Mouse (Mus musculus) B cell, adult 2 months (primary cell): ENCODE results near the gene Gm17428.
"Not testable (repeated sequence)": the region's sequence is repeated elsewhere in the genome, so short reads cannot be mapped to it uniquely, and the experiment has no call there.

Source experiments
- DNase-seq, 2 experiments: peaks; one replicate each; pipeline ENCODE4 v3.0.0; 2022

The Gm17428 gene

DNA sequence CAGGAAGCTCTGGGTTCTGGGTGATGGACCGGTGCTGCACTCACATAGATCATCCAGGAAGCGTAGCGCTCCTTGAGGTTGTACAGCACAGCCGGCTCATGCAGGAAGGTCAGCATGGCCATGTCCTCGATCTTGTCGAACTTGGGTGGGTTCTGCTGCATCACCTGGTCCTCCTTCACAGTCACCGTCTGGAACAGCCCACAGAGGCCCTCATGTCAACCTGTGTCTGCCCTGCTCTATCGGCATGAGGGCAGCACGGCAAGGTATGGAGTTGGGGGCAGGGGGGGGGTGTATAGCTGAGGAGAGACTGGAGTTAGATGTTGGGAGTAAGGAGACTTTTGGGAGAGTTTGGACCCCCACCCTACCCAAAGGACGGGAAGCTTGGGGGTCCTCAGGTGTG is 15.5 kb downstream of the Gm17428 start:
- no peak for DNase-seq

- DNase-seq: no peak
Observed at GRCm38 (mm10) chr14:54993636-54994035, 16.9 kb downstream of the Gm17428 start.

DNA sequence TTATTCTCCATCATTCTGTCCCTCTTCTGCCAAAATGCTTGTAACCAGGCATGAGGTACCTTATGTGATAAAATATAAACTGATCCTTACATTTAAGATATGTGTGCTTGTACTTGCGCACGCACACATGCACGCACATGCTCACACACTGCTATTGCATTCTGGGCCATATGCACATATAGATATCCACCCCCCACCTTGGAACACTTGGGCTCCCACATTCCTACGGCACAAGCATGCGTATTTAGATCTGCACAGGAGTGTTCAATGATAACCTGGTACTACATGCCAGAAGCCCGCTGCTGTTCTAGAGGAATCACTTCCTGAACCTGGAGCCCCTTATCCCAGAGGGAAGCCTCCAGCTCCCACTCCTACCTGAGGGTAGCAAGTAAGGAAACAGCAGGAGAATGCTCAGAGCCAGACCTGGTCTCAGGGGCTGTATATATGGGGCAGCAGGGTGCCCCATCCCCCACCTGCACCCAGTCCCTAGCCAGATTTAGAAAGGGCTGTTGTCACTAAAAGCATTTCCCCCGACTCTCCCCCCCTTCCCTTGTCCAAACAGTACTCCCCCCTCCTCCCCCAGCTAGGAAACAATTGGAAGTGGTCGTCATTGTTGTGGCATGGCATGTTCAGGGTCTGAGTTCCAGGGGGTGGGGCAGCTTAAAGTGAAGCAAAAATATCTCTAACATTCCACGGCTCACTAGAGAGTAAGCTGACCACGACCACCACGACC is 17.6 kb downstream of the Gm17428 start, which contains the start of gene Myh7:
TSS of gene Myh7 (minus strand) at position 491 of the 733 bp plus-strand sequence.
- DNase-seq: no peak

DNA sequence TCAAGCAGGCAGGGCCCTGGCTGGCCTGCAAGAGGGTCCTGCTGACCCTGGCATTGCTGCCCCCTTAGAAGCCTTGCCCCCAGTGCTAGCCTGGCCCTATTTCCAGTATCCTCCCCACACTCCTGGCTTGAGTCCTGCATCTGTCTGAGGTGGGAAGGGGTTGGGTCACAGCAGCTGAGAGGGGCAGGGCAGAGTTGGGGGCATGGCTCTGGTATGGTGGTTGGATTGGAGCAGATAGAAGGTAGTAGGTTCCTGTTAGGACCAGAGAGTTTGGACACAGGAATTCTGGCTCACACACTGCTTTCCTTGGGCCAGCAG is 18.1 kb downstream of the Gm17428 start:
- no peak for DNase-seq

DNA sequence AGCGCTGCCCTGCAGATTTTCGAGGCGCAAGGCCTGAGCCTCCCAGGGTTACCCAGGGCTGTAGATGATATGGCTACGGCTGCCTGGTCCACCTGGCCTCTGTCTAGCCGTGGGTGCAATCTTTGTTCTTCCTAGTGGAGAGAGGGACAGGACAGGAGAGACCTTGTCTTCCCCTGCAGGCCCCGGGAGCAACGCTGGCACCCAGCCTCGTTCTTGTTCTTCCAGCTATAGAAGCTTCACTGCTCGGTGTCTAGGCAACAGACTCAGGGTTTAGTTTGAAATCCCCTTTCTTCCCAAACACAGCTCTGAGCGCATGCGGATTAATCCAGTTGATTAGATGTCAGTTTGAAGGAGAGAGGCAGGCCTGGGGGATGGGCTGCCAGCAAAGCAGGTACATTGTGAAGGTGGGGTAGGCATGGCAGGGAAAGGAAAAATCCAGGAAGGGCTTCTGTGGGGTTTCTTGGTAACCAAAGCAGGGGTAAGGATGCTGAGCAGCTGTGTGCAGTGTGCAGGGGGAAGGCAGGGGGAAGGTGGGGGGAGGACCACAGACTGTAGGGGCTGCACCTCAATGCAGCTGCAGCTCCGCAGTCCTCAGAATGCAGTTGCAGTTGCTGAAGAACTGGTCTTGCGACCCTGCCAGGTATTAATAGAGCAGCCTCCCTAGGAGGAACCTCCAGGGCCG is 18.9 kb downstream of the Gm17428 start:
- no peak for DNase-seq

GRCm38 (mm10) chr14:54996793-54997192 is 20.1 kb downstream of the Gm17428 start:
- DNase-seq: no peak

DNA sequence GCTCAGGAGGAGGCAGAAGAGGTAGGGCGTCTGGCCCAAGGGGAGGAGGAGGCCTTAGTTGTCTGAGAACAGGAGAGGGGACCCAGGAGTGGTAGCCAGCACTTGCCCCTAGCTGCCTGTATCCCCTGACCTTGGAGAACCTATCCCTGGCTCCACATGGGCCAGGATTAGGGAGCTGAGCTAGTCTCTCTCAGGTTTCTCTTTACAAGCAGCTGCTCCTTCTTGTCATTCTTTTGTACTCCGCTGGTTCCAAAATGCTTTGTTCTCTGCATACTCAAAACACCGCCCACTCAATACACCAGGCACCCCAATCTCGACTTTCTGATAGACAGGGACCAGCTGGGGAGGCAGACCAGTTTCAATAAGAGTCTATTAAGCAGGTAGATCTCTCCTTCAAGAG is 20.6 kb downstream of the Gm17428 start:
- no peak for DNase-seq

DNA sequence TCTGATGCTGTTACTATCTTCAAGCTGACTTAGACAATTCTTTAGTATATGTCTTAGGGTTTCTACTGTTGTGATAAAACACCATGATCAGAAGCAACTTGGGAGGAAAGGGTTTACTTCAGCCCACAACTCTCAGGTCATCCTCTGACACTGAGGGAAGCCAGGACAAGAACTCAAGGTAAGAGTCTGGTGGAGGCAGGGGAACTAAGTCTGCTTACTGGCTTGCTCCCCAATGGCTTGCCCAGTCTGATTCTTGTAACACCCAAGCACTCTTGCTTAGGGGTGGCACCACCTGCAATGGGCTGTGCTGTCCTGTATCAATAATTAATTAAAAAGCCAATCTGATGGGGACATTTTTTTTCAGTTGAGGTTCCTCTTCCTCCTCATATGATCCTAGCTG is 21.9 kb downstream of the Gm17428 start:
- no peak for DNase-seq

DNA sequence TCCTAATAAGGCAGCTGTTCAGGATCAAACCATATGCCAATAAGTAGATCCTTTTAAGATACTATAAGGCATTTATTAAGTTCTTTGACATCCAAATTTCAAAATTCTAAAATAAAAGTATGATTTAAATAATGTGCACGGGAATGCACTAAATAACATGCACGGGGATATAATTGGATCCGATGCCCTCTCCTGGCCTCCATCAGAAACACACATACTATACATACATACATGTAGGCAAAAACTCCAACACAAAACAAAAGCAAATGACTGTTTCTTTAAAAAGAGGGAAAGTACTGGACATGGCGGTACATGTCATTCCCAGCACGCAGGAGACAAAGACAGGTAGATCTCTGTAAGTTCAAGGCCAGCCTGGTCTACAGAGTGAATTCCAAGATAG is 23.1 kb downstream of the Gm17428 start:
- not testable (repeated sequence) for DNase-seq

- no peak for DNase-seq
Observed at GRCm38 (mm10) chr14:55000814-55001213, 24.1 kb downstream of the Gm17428 start.

DNA sequence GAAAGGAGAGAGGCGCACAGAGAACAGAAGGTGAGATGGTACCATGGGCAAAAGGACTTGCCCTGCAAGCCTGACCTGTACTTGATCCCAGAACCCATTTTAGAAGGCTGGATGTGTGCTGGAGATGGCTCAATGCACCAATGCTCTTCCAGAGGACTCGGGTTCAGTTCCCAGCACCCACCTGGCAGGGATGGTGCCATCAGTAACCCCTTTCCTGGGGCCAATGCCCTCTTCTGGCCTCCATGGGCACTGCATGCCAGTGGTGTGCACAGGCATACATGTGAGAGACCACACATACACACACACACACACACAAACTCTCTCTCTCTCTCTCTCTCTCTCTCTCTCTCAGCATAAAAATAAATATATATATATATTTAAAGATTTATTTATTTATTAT is 24.7 kb downstream of the Gm17428 start:
- peak in 1 of 2 experiments; percentile 2 for DNase-seq

DNA sequence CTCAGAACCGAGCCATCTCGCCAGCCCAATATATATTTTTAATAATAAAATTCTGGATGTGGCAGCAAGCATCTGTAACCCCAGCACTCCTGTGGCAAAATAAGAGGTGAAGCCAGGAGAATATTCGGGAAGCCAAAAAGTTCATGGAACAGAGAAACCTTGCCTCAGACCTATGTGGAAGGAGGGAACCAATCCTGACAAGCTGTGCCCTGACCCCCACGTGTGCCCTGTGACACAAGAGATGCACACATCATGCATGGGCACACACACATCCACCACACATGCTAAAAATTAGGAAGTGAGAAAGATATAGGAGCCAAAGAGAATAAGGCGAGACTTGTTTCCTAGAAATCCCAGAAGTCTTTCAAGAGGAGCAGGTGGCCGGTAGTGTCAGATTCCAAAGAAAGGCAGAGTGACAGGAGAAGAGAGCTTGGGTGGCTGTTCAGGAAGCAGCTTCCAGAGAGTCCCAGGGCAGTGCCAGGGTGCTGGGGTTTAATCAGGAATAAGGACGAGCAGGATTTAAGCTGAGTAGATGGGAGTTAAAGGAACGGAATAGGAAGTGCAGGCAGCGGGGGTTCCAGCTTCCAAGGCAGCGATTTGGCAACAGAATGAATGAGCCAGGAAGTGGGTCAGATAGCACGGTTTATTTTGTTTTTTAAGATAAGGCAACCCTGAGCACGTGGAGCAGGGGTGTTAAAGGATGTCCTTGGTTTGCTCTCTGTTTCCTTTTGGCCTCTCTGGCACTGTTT is 25.4 kb downstream of the Gm17428 start:
- DNase-seq: no peak

DNA sequence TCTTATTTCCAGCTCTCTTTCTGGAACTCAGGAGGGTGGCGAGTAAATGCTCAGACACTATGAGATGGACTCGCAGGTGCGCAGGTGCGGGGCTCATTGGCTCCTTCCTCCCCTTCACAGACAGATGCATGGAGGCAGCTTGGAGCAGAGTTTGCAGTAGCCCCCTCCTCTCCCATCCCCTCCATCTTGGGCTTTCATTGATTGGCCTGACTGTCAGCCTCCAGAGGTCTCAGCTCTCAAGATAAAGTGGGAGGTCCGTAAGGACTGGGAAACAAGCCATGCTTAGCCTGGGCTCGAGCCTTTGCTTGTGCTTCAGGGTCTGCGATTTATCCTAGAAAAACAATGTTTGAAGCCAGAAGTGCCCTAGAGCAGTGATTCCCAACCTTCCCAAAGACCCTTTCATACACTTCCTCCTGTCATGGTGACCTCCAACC is 26.0 kb downstream of the Gm17428 start:
- no peak for DNase-seq

- no peak for DNase-seq
Observed at GRCm38 (mm10) chr14:55003878-55004855, 27.4 kb downstream of the Gm17428 start.

DNA sequence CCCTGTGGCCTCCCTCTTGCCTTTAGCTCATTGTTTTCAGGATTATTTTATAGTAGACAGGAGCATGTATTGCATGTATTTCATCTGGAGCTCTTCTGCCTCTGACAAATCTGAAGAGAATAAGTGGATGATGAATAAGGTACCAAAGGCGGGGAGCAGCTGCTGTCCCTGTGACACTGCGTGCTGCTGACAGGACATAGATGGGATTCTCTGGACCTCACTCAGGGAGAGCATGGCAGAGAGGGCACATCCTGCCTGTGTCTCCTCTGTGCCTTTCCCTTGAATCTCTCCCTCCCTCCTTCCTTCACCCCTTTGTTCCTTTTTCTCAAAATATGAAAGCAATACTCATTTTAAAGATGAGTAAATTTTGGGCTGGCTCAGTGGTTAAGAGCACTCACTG is 28.8 kb downstream of the Gm17428 start:
- no peak for DNase-seq

DNA sequence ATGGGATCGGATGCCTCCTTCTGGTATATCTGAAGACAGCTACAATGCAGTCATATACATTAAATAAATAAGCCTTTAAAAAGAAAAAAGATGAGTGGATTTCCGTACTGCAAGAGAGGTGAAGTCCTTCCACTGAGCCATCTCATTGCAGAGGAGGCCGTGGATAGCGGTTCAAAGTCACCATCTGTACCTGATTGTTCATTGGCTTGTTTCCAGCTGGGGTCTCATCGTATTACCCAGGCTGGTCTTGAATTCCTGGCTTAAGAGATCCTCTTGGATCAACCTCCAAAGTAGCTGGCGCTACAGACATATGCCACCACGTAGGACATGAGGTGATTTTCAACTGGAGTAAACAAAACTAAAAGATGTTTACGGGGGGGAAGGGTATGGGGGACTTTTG is 29.2 kb downstream of the Gm17428 start:
- no peak for DNase-seq

DNA sequence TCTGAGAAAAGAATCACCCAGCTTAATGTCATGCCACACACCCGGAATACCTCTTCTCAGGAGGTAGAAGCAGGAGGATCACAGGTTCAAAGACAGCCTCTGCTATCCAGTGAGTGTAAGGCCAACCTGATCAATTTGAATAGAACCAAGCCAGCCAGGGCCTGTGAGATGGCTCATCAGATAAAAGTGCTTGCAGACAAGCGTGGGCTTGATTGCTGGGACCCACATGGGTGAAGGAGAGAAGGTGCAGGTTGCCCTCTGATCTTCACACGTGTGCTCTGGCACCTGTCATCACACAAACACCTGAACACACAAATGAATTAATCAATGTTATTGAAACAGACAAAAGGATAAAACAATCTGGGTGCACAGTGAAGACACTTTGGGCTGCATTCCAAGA is 29.8 kb downstream of the Gm17428 start:
- no peak for DNase-seq

DNA sequence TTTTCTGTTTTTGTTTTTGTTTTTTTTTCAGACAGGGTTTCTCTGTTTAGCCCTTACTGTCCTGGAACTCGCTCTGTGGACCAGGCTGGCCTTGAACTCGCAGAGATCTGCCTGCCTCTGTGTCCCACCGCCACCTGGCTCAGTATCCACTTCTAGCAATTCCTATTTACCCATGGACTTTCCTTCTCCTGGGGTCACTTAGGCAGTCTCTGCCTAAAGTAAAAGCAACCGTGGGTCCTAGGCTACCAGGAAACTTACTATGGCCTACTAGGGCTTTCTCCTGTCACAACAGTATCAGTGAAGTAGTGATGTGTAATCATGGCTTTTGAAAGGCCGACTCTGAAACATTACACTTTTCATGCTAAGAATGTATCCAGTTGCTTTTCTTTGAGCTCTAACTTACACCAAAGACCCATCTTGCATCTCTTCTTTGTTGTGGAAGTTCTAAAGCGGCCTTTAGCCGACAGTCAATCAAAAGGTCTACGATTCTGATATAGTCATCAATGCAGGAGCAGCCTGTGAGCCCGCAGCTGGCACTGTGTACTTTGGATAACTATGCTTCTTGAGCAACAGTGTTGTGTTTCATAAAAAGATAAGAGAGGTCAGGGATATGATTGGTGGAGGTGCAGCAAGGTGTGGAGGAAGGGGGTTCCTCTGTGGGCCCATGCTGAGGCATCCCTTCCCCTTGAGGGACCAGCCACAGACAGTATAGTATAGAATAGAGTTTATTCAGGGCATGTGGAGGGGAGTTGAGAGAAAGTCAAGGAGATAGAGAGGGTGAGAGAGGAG is 30.6 kb downstream of the Gm17428 start:
- DNase-seq: no peak

DNA sequence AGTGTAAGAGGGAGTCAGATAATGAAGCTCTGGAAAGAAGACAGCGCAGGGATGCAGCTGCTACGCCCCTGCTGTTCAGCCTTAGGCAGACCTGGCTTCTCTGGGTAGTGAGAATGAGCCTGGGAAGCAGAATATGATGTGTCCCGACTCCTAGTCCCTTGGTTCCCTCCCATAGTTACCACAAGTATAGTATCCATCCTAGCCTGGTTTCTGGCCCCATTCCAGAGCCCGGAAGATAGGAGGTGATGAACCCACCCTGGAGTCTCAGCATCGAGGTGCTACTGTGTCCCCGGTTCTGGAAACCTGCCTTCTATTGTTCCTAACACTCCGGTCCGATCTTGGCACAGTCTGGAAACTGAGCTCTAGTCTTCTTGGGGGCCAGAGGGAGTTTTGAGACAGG is 31.7 kb downstream of the Gm17428 start:
- no peak for DNase-seq

DNA sequence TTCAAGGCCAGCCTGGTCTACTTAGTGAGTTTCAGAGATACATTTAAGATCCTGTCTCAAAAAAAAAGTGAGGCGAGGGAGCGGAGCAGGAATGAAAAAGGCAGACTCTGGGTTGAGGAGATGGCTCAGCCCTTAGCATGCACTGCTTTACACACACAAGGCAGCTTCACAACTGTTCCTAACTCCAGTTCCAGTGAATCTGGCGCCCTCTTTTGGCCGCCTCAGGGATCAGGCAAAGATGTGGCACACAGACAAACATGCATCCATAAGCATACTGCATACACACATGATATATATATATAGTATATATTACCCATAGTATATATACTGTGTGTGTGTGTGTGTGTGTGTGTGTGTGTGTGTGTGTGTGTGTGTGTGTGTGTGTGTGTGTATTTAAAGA is 34.4 kb downstream of the Gm17428 start:
- DNase-seq: peak; percentile 26 to 30

DNA sequence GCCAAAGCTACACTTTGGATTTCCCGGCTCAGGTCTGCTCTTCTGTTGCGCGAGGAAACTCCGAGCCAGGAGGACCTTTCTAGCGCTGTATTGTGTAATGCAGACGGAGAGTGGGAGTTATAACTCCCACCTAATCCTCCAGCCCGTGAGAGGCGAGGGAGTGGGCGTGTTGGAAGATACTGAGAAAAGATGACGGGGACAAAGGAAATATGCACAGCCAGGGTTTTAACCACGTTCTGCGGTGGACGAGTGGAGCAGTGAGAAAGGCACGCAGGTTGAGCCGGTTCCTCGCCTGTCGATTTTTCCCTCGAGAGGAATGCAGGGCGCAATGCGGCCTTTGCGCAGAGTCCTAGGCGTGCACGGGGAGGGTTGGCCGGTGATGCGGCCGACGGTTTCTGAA is 37.9 kb downstream of the Gm17428 start:
- no peak for DNase-seq
